Mouse (Mus musculus): Measurements from ENCODE around the gene Zfp618. TPM values are rescaled to one million over a fixed set of nuclear protein-coding genes. Genes with fewer than 3 reads are reported as not detected.
A peak's percentile ranks its signal among the peaks of the same experiment; 100 is the strongest.

The Zfp618 gene
- total RNA-seq, 2 experiments from 2014 or later: 3.6 to 6.1 TPM

DNA sequence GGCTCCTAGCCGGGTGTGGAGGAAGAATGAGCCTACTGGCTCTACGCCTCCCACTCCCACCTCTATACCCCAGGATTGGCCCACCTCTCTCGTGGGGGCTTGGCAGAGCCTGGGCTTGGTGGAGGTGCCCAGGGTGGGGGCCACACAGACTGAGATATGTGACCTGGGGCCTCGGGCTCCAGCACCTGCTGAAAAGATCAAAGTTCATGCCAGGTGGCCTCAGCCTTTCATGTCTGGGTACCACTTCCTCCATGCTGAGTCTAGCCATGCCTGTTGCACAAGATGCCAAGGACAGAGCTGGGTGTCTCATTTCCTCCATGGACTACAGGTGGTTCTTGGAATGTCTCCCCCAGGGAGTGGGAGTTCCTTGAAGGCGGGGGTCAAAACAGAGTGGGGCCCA is 200.9 kb downstream of the Zfp618 start:
- DNase-seq (ENCODE audit: low spot score in 2 of 2): no peak
- no peak for TF ChIP-seq CTCF (conservative IDR thresholded peaks at IDR 0.05)
- no peak overlapping the region for H3K4me3 ChIP-seq

GRCm38 (mm10) chr4:63170061-63170460 is 204.7 kb downstream of the Zfp618 start:
- H3K4me3 ChIP-seq: no peak overlapping the region
- no peak overlapping the region for H3K27ac ChIP-seq
- no peak for TF ChIP-seq CTCF (conservative IDR thresholded peaks at IDR 0.05)
- no peak for DNase-seq (ENCODE audit: low spot score in 2 of 2)

More for the DNA sequence above, 200.9 kb downstream of the Zfp618 start:
- no peak overlapping the region for H3K27ac ChIP-seq

- H3K27ac ChIP-seq: no peak overlapping the region
- no peak for DNase-seq (ENCODE audit: low spot score in 2 of 2)
- no peak for TF ChIP-seq CTCF (conservative IDR thresholded peaks at IDR 0.05)
- no peak overlapping the region for H3K4me3 ChIP-seq
These were observed 205.7 kb downstream of the Zfp618 start for GRCm38 (mm10) chr4:63171122-63171521.

DNA sequence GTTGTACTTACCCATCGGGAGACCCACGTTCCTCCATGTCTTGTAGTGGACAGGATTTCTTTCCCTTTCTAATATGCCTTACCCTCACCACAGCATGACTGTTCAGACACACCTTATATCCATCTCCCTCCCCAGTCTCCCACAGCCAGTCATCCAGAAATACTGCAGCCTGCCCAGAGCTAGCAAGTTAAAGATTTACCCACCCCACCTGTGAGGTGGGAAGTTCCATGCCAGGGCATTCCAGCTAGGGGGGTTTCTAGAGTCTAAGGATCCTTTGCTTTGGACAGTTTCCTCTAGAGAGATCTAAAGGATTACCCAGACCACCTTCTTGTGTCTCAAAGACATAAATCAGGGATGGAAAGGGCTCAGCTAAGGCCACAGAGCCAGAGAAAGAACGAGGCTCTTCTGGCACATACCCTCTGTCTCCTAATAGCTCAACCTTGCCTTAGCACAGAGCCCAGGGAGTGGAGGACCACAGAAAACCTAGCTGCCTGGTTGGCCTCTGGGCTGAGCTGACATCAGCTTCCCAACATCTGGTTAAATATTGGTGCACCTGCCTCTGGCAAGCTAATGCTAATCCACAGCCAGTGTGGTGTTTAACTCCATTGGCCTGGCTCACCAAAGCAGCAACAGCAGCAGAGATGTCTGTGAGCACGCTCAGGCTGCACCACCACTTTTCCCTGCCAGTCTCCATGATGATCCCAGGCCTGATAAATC is 206.8 kb downstream of the Zfp618 start, which contains the start of gene Kif12:
TSS of gene Kif12 (minus strand) at position 163 of the 717 bp plus-strand sequence.
- DNase-seq (ENCODE audit: low spot score in 2 of 2): no peak
- no peak within 1 kb of the TSS for H3K4me3 ChIP-seq
- no peak for TF ChIP-seq CTCF (conservative IDR thresholded peaks at IDR 0.05)
- H3K27ac ChIP-seq: no peak within 1 kb of the TSS

GRCm38 (mm10) chr4:63181556-63181955 is 216.2 kb downstream of the Zfp618 start:
- Histone ChIP-seq H3K4me3 (no peak overlapping the region), H3K27ac (no peak overlapping the region)
- TF ChIP-seq CTCF (conservative IDR thresholded peaks at IDR 0.05): peak; percentile 90
- DNase-seq (ENCODE audit: low spot score in 2 of 2): peak; percentile 48 to 64

DNA sequence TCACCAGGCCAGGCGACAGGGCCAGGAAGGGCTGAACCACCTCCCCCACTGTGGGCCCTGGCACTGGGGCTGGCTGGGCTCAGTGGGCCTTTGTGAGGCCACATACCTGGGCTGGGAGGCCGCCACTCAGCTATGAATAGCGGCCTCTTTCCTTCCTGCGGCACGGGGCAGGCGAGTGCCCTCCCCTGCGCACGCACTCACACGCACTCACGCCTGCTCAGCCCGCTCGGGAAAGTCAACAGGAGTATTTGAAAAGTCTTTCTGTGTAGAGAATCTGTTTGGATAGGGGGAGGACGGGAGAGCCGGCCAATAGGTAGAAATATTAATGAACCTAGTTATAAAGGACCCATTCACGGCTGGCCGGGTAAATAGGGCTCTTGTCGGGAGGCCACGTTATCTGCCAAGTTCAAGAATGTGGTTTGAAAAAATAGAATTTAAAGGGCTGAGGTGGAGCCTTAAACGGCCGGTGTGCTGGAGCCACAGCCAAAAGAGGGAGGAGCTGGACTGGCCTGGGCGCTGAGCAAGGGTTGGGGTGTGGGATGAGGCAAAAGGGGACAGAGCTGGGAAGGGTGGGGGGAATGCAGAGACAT is 221.0 kb downstream of the Zfp618 start:
- Histone ChIP-seq H3K27ac (no peak overlapping the region), H3K4me3 (no peak overlapping the region)
- no peak for TF ChIP-seq CTCF (conservative IDR thresholded peaks at IDR 0.05)
- DNase-seq (ENCODE audit: low spot score in 2 of 2): no peak

Other genes with a start within 250 kb of the Zfp618 start
- not detected for gene Ambp, start 189.2 kb downstream of the Zfp618 start, total RNA-seq (2021)
- not detected for gene Kif12, start 206.6 kb downstream of the Zfp618 start, total RNA-seq (2021)
- 1 to 10 TPM; 4.1 to 5.1 TPM for gene Col27a1, start 248.4 kb downstream of the Zfp618 start, total RNA-seq (2021)

Data from layer of hippocampus, adult 2 months (tissue).